Mouse (Mus musculus) right cerebral cortex, postnatal 14 days (tissue): ENCODE measurements around the gene Rfx5.

Source experiments
- DNase-seq: peaks from one replicate; pipeline ENCODE4 v3.0.0; 2022

Rfx5 gene

GRCm38 (mm10) chr3:95002569-95002968, 48.7 kb downstream of the Rfx5 start:
- DNase-seq: no peak

GRCm38 (mm10) chr3:95003273-95003672, 49.4 kb downstream of the Rfx5 start:
- no peak for DNase-seq

GRCm38 (mm10) chr3:95005651-95006050, 51.8 kb downstream of the Rfx5 start:
- no peak for DNase-seq

- DNase-seq: no peak
Observed at GRCm38 (mm10) chr3:95007706-95008105, 53.8 kb downstream of the Rfx5 start.

- no peak for DNase-seq
Observed at GRCm38 (mm10) chr3:95010396-95010795, 56.5 kb downstream of the Rfx5 start.
